Mouse (Mus musculus) G1E (cell line): ENCODE measurements around the gene Rab19. TPM values are rescaled to one million over a fixed set of nuclear protein-coding genes. Genes with fewer than 3 reads are reported as not detected.
A peak's percentile ranks its signal among the peaks of the same experiment; 100 is the strongest.
"Not testable (repeated sequence)": the region's sequence is repeated elsewhere in the genome, so short reads cannot be mapped to it uniquely, and the experiment has no call there.

ENCODE experiments used
- ATAC-seq: 2 replicates; pipeline ENCODE4 v1.8.0; 2016; ENCODE audit warnings: mild to moderate bottlenecking; ENCODE audit not compliant: insufficient number of reproducible peaks, poor library complexity, low FRiP score, severe bottlenecking; ENCODE audit errors: extremely low read depth
- DNase-seq: peaks from one replicate; pipeline ENCODE4 v3.0.0; 2012; ENCODE audit warnings: low spot score
- H3K27me3 ChIP-seq: 2 replicates; pipeline ENCODE4 v1.6.1; 2012; ENCODE audit warnings: mild to moderate bottlenecking, low read length, inconsistent platforms; ENCODE audit not compliant: insufficient read depth
- H3K36me3 ChIP-seq: replicated peaks from 2 replicates; pipeline ENCODE3; 2012; ENCODE audit warnings: mild to moderate bottlenecking, inconsistent platforms
- H3K4me1 ChIP-seq: 2 replicates; pipeline ENCODE4 v1.6.1; 2012; ENCODE audit warnings: low read depth, low read length, inconsistent platforms, mixed read lengths; ENCODE audit not compliant: insufficient read depth
- H3K4me3 ChIP-seq: 2 replicates; pipeline ENCODE4 v1.5.1; 2012; ENCODE audit warnings: low read depth, mild to moderate bottlenecking, inconsistent platforms, low read length, moderate library complexity, mixed read lengths
- H3K9me3 ChIP-seq: replicated peaks from 2 replicates; pipeline ENCODE4 v1.6.1; 2012; ENCODE audit warnings: inconsistent platforms
- CTCF ChIP-seq: IDR thresholded peaks from 2 replicates; pipeline ENCODE4 v1.5.1; 2012; ENCODE audit warnings: low read depth, low read length, inconsistent platforms, mixed read lengths
- GATA1 ChIP-seq: IDR thresholded peaks from 2 replicates; pipeline ENCODE4 v1.6.1; 2012; ENCODE audit warnings: borderline replicate concordance, low read length, inconsistent platforms, mixed read lengths
- GATA2 ChIP-seq: IDR thresholded peaks from 2 replicates; pipeline ENCODE4 v1.6.1; 2012; ENCODE audit warnings: low read depth, low read length, inconsistent platforms, borderline replicate concordance
- POLR2AphosphoS5 ChIP-seq: IDR thresholded peaks from 2 replicates; pipeline ENCODE4 v1.6.1; 2012; ENCODE audit warnings: low read depth, low read length, inconsistent platforms; ENCODE audit not compliant: insufficient replicate concordance
- TAL1 ChIP-seq: conservative IDR thresholded peaks from 2 replicates; pipeline ENCODE4 v1.6.1; 2012; ENCODE audit warnings: low read depth, low read length, inconsistent platforms, mixed read lengths
- polyA plus RNA-seq: library from polyadenylated mRNA; stranded (reverse); fragments of >175 nt; gene quantifications from 2 replicates; pipeline ENCODE4 v1.2.3, GENCODE M21; 2012
- total RNA-seq, 2 experiments: library from RNA; stranded (forward) in 1 of 2; stranded (reverse) in 1 of 2; fragments of 200-1000 nt in 1 of 2; fragments of >200 nt in 1 of 2; fragmentation: Nextera tagmentation in 1 of 2; gene quantifications; 2 replicates each; pipeline ENCODE4 v1.2.3; 2014 to 2017

Gene Rab19
- total and polyA plus RNA-seq, 3 experiments: 1.9 TPM; not detected in 2

GRCm38 (mm10) chr6:39397046-39397445 is 16.1 kb downstream of the Rab19 start:
- Histone ChIP-seq H3K36me3 (peaks cover 71% of the 10 kb centered on the region), H3K4me3 (no peak overlapping the region), H3K9me3 (no peaks in the 10 kb centered on the region), H3K4me1 (no peaks in the 10 kb centered on the region), H3K27me3 (no peaks in the 10 kb centered on the region)
- ATAC-seq (no peak), DNase-seq (no peak)
- no peak for TF ChIP-seq TAL1
- no peak for TF ChIP-seq GATA1
- no peak for TF ChIP-seq GATA2
- TF ChIP-seq CTCF: no peak
- TF ChIP-seq POLR2AphosphoS5: no peak

DNA sequence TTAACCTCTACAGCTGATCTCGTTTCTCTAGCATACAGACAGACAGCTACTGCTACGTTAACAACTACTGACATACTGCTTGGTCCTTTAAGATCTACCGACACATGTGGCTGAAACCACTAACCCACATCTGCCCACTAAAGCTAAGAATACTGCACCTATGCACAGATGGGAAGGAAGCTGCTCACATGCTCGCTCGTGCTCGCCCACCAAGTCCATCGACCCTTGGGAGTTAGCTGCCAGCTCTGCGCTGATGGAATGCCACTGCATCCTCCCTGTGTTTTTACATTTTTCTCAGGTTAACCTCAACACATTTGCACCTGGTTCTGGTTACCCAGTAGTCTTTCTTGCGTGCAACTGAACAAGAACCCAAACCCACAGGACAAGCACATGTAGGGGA is 17.4 kb downstream of the Rab19 start:
- ATAC-seq (no peak), DNase-seq (no peak)
- TF ChIP-seq TAL1 (no peak), GATA1 (no peak), GATA2 (no peak), POLR2AphosphoS5 (no peak), CTCF (no peak)
- Histone ChIP-seq H3K36me3 (peaks cover 82% of the 10 kb centered on the region), H3K4me3 (no peak overlapping the region), H3K9me3 (no peaks in the 10 kb centered on the region), H3K4me1 (no peaks in the 10 kb centered on the region), H3K27me3 (no peaks in the 10 kb centered on the region)

DNA sequence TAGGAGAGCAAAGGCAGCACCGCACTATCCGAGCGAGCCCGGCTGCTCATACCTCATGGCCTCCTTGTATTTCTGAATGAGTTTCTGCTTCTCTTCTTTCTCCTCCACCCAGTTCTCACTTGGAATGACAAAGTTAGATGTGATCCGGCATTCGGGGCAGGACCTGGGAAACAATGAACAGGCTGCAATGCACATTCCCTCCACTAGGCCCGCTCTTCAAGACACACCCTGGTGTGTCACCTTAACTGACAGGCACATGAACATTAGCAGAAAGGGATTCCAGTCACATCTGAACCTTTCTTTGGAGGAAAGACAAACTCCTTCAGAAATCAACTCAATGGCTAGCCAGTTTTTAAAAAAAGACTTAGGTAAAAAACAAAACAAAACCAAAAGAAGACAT is 19.4 kb downstream of the Rab19 start:
- TF ChIP-seq POLR2AphosphoS5 (no peak), GATA2 (no peak), GATA1 (no peak), CTCF (peak; percentile 30; the same call in 1 of the 2 replicates)
- Histone ChIP-seq H3K9me3 (no peaks in the 10 kb centered on the region), H3K27me3 (no peaks in the 10 kb centered on the region), H3K4me3 (no peak overlapping the region), H3K4me1 (no peaks in the 10 kb centered on the region), H3K36me3 (peaks cover 95% of the 10 kb centered on the region)
- DNase-seq (no peak), ATAC-seq (no peak)

- no peak for ATAC-seq
- H3K27me3 ChIP-seq: no peaks in the 10 kb centered on the region
- no peak for TF ChIP-seq POLR2AphosphoS5
- no peak for TF ChIP-seq TAL1
- TF ChIP-seq GATA1: no peak
- no peak for TF ChIP-seq CTCF
- TF ChIP-seq GATA2: no peak
- no peak for DNase-seq
- peaks cover 90% of the 10 kb centered on the region for H3K36me3 ChIP-seq
- H3K4me1 ChIP-seq: peaks cover 5% of the 10 kb centered on the region; the same call in 1 of the 2 replicates
- no peak overlapping the region for H3K4me3 ChIP-seq
- H3K9me3 ChIP-seq: no peaks in the 10 kb centered on the region
Observed at GRCm38 (mm10) chr6:39403136-39403535, 22.2 kb downstream of the Rab19 start.

GRCm38 (mm10) chr6:39406480-39406879 is 25.5 kb downstream of the Rab19 start:
- Histone ChIP-seq H3K4me3 (no peak overlapping the region), H3K36me3 (peaks cover 80% of the 10 kb centered on the region), H3K27me3 (no peaks in the 10 kb centered on the region), H3K9me3 (no peaks in the 10 kb centered on the region), H3K4me1 (peaks cover 5% of the 10 kb centered on the region; the same call in 1 of the 2 replicates)
- DNase-seq (no peak), ATAC-seq (no peak; the same call in none of the 2 replicates)
- TF ChIP-seq GATA1 (no peak), POLR2AphosphoS5 (no peak), TAL1 (no peak), CTCF (no peak), GATA2 (no peak)

GRCm38 (mm10) chr6:39414106-39414505 is 33.1 kb downstream of the Rab19 start:
- no peak for TF ChIP-seq GATA2
- no peak for TF ChIP-seq GATA1
- DNase-seq (no peak), ATAC-seq (no peak)
- Histone ChIP-seq H3K27me3 (no peaks in the 10 kb centered on the region), H3K36me3 (peaks cover 46% of the 10 kb centered on the region), H3K4me1 (peaks cover 29% of the 10 kb centered on the region), H3K4me3 (no peak overlapping the region), H3K9me3 (no peaks in the 10 kb centered on the region)

GRCm38 (mm10) chr6:39415762-39416161 is 34.8 kb downstream of the Rab19 start:
- DNase-seq: no peak
- Histone ChIP-seq H3K4me1 (peaks cover 36% of the 10 kb centered on the region), H3K27me3 (no peaks in the 10 kb centered on the region), H3K36me3 (peaks cover 32% of the 10 kb centered on the region), H3K9me3 (no peaks in the 10 kb centered on the region), H3K4me3 (no peak overlapping the region)
- no peak for ATAC-seq
- TF ChIP-seq CTCF (peak; percentile 62), POLR2AphosphoS5 (no peak), GATA1 (no peak)

DNA sequence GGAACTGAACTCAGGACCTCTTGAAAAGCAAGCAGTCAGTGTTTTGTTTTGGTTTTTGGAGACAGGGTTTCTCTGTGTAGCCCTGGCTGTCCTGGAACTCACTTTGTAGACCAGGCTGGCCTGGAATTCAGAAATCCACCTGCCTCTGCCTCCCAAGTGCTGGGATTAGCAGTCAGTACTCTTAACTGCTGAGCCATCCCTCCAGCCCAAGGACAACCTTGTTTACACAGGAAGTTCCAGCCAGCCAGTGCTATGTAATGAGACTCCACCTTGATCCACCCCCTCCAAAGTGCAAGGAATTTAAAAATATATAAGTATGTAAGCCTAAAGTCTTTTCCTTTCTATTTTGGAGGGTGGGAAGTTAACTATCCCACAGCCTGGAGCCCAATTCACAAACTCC is 35.7 kb downstream of the Rab19 start:
- peaks cover 28% of the 10 kb centered on the region for H3K36me3 ChIP-seq
- DNase-seq, H3K4me3 ChIP-seq, H3K9me3 ChIP-seq, H3K27me3 ChIP-seq, ATAC-seq: not testable (repeated sequence)
- H3K4me1 ChIP-seq: peaks cover 38% of the 10 kb centered on the region
